Mouse (Mus musculus) testis, adult 2 months (tissue): ENCODE measurements at regions not wholly inside any gene's neighbourhood (a gene's known extent, or its start where the extent isn't known, plus 50 kb on each side); places are given as distances from the start of the nearest gene placed in this dataset.

Experiments
- CTCF ChIP-seq: fragments of 200-500 bp; IDR thresholded peaks from 2 replicates; pipeline ENCODE4 v1.5.1; 2012; ENCODE audit warnings: low read depth, mild to moderate bottlenecking, inconsistent platforms, low read length, moderate library complexity; ENCODE audit not compliant: control insufficient read depth, insufficient read depth, insufficient replicate concordance
- POLR2A ChIP-seq: fragments of 200-500 bp; IDR thresholded peaks from 2 replicates; pipeline ENCODE4 v1.6.1; 2012; ENCODE audit warnings: low read depth, mild to moderate bottlenecking, inconsistent platforms, low read length, moderate library complexity; ENCODE audit not compliant: control insufficient read depth

- TF ChIP-seq POLR2A (no peak), CTCF (no peak)
These were observed 422.6 kb upstream of the Nr2f2 start for GRCm38 (mm10) chr7:70788902-70789796.
